ENCODE assay signal across 23 mouse cellular contexts in the genomic region with DNA sequence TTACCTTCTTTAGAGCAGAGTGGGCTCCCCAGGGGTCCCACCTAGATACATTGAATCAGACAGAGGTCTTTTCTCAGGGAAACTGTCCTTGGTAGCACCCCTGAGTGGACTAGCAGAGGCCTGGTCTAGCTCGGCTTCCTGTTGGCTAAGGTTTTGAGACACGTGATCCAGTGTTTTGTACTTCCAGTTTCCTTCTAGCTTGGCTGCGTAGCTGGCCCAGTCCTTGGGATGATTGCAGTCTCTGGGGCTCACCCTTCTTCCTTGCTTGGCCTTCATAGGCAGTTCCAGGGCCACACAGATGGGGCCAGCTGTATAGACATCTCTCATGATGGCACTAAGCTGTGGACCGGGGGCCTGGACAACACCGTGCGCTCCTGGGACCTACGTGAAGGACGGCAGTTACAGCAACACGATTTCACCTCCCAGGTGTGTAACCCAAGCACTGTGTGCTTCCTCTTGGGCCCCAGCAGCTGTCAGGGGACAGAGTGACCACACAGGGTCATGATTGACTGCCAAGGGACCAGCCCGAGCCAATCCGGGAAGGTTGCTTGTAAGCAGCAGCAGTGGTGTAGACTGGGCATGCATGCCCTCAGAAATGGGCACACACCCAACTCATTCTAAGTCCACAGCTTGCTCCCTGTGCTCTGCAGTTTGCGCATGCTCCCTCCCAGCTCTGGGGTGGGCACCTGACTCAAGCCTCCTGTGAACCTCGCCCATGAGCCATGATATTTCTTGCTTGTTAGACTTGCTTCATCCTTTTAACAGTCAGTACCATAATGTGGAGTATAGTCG. TPM values are rescaled to one million over a fixed set of nuclear protein-coding genes. Genes with fewer than 3 reads are reported as not detected.
DNase-seq lines count a peak whose midpoint lies in the region; ATAC-seq lines count a peak whose summit lies in the region.
"Had no signal": no experiment of that assay in that cellular context is flagged by ENCODE, and none has a peak within 500 bp of the region (broad histone marks: within the 10 kb centered on the region; RNA-seq: fewer than 3 reads in every experiment).

No protein-coding gene starts in this region.

- 0 out of 2 replicates have a peak, but pooled peaks have one; percentile 8 for ATAC-seq in neutrophil, adult 5-6 weeks (ENCODE audit: extremely low read depth, insufficient number of reproducible peaks, low FRiP score, poor library complexity, severe bottlenecking)
- ATAC-seq: forebrain, embryonic 14.5 days; lung, postnatal 0 days; midbrain, embryonic 13.5 days; Patski had no signal

- DNase-seq in cerebellum, postnatal 14 days, result peak; percentile 74 to 81
- no peak for DNase-seq in cerebellum, adult 11 months
- DNase-seq in heart, adult 8-10 months (ENCODE audit: low spot score), result peak; percentile 49
- no peak for DNase-seq in heart, postnatal 10 days
- peak; percentile 77 for DNase-seq in left cerebral cortex, postnatal 4 days
- no peak for DNase-seq in left cerebral cortex, postnatal 36 days (ENCODE audit: low spot score in 2 of 2)
- DNase-seq in layer of hippocampus, postnatal 14 days (ENCODE audit: low spot score in 2 of 2), result no peak
- DNase-seq: adrenal gland, postnatal 14 days; cerebellum, adult 9-11 months; gastrocnemius, adult 2 months; kidney, adult 18-20 months; kidney, postnatal 25 days; liver, embryonic 13.5 days; lung, adult 18-20 months; right cerebral cortex, adult 18-20 months; spleen, adult 18-20 months; thymus, adult 18-20 months; thymus, postnatal 25 days had no signal

- intact Hi-C loops in heart, postnatal 10 days (cut with DNase I), result no loop called here
- intact Hi-C loops in left cerebral cortex, postnatal 4 days (cut with DNase I), result no loop called here
- intact Hi-C loops in left cerebral cortex, postnatal 36 days (cut with DNase I), result no loop called here

RNA-seq across cellular contexts. Expression of gene Tle3, which starts 41.7 kb away (rescaled TPM):
- total RNA-seq in heart, adult 8-10 months (2022), result 10 to 100 TPM in 3 of 4 experiments, 1 to 10 TPM in 1; 9.7 to 16.2 (median 14.0) TPM
- 10 to 100 TPM; 26.9 to 27.4 TPM for total RNA-seq in heart, postnatal 10 days (2021)
- 100 to 1,000 TPM; 102 to 112 TPM for total RNA-seq in left cerebral cortex, postnatal 4 days (2021)
- 10 to 100 TPM; 57.6 to 67.1 TPM for total RNA-seq in left cerebral cortex, postnatal 36 days (2021)
- 232 and 253 TPM in 2 replicates for total RNA-seq in neutrophil, adult 5-6 weeks (2017)
- 10 to 100 TPM; 73.5 to 77.2 TPM for total RNA-seq in layer of hippocampus, postnatal 14 days (2021)

Comparison
In these comparisons a context has a peak if more than half of its experiments do, and no peak if none do; other contexts are left out.
1. DNase-seq: peak in cerebellum, postnatal 14 days (2 of 2), heart, adult 8-10 months (single experiment) and left cerebral cortex, postnatal 4 days (single experiment); none in cerebellum, adult 11 months (single experiment), heart, postnatal 10 days (0 of 2), left cerebral cortex, postnatal 36 days (0 of 2) and layer of hippocampus, postnatal 14 days (0 of 2).